Mouse (Mus musculus) cerebellum, postnatal 10 days (tissue): ENCODE measurements around the gene Asl.
A peak's percentile ranks its signal among the peaks of the same experiment; 100 is the strongest.

Experiments
- DNase-seq, 2 experiments: peaks; one replicate each; pipeline ENCODE4 v3.0.0; 2021; ENCODE audit warnings: mixed read lengths in 2 of 2

Gene Asl

DNA sequence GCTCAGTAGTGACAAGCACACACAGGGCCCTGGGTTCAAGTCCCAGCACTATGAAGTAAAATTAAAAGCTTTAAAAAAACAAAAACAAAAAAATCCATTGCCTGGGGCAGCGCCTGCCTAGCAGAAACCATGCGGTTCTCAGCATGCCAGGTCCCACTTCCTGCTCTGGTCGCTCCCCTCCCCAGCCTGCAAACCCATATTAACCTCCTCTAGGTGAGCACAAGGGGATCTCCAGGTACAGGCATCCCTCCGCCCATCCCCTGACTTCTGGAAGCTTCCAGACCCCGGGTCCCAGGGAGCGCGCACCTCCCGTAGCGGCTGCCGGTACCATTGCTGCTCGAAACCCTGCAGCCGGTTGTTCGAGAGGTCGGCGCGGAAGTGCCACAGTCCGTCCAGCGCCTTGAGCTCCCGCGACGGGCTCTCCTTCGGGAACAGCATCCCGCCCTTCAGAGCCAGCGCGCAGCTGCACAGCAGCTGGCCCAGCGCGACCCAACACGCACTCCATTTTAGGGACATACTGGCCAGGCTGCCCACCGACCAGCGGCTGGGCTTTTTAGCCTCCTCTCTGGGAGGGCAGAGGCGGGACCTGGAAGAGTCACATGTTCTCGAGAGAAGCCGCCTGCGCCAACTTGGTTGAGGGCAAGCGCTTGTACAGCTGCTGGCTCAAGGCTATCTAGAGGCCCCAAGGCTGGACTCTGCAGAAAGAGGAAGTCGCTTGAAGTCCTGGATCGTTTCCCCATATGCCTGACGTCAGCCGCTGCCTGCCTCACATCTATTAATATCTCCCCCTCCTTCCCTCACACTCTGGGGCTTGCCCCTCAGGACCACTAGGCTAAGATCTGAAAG is 26.5 kb downstream of the Asl start, which contains the start of gene Gusb:
Gusb (minus strand) TSS at position 749 of the 846 bp plus-strand sequence.
- DNase-seq, result peak; percentile 79 to 83

DNA sequence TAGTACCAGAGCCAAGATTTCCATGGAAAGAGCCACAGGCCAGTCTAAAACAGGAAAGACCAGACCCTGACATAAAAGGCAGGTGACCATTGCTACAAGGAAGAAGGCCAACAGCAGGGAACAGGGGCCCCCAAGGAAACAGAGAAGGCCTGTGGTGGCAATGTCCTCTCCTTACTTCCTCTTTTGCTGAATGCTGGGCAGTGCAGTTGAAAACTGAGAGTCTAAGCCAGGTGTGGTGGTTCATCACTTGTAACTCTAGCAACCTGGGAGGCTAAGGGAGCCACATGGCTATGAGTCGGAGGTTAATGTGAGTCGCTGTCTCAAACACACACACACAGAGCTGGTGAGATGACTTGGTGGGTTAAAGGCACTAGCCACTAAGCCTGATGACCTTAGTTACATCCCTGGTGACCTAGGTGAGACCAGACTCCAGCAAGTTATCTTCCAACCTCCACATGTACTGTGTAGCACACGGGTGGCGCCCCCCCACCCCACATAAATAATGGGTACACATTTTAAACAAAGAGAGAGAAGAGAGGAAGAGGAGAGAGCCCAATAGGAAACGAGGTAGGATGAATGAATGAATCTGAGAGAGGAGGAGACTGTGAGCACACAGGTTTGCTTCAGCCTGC is 27.6 kb downstream of the Asl start:
- no peak for DNase-seq

GRCm38 (mm10) chr5:130000735-130001134 is 28.3 kb downstream of the Asl start:
- no peak for DNase-seq

- DNase-seq, result peak; percentile 75 to 79
Observed at GRCm38 (mm10) chr5:129999097-129999496, 29.9 kb downstream of the Asl start.

DNA sequence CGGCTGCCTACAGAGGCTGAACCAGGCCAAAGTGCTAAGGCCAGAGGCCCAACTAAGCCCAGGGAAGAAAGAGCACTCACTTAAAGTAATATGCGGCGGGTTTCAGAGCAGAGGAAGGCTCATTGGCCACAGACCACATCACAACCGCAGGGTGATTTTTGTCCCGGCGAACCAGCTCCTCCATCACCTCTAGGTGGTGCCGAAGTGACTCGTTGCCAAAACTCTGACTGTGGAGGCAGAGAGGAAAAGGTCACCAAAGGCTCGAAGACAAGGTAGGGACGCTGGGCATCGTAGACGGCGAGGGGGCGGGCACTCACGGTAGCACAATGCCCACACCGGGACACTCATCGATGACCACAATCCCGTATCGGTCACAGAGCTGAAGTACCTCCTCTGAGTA is 31.3 kb downstream of the Asl start:
- DNase-seq, result peak in 1 of 2 experiments; percentile 18

GRCm38 (mm10) chr5:129994989-129995388 is 34.1 kb downstream of the Asl start:
- DNase-seq, result no peak

GRCm38 (mm10) chr5:129993374-129993773 is 35.7 kb downstream of the Asl start:
- no peak for DNase-seq

GRCm38 (mm10) chr5:129991898-129992297 is 37.1 kb downstream of the Asl start:
- DNase-seq, result no peak

- DNase-seq, result no peak
Observed at GRCm38 (mm10) chr5:129989376-129989775, 39.7 kb downstream of the Asl start.

- DNase-seq, result no peak
Observed at GRCm38 (mm10) chr5:129980216-129980615, 48.8 kb downstream of the Asl start.

GRCm38 (mm10) chr5:129978608-129979007 is 50.4 kb downstream of the Asl start:
- DNase-seq, result no peak

DNA sequence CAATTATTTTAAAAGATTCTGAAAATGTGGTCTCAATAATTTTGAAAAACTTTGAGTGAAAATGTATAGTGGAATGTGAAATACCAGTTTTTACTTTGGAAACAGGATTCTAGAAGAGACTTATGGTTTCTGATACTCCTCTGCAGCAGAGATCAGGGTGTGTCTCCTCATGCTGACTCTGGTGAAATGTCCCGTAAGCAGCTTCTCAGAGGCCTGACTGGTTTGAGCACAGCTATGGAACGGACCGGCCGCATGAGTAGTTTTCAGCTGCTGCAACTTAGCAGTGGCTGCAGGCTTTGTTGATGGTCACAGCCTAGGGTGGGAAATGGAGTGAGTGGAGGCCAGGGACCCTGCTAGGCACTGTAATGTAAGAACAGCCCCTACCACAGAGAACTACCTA is 51.3 kb downstream of the Asl start:
- DNase-seq, result no peak

DNA sequence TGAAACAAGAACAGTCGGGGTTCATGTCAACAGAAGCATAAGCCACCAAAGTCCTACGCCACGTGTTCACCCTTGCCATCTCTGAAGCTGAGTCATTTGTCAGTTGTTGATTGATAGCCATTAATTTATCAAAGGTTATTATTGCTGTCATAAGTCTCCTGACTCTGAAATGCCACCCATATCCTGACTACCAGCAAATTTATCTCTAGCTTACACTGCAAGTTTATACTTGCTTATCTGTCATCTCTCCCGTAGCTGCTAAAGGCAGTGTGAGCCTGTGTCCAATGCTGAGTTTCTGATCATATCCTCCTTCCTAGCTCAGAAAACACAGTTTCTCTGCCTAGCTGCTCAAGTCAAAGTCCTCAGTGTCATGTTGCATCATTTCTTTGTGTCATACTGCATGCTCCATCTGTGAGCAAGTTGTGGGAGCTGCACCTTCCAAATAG is 54.2 kb downstream of the Asl start:
- no peak for DNase-seq

DNA sequence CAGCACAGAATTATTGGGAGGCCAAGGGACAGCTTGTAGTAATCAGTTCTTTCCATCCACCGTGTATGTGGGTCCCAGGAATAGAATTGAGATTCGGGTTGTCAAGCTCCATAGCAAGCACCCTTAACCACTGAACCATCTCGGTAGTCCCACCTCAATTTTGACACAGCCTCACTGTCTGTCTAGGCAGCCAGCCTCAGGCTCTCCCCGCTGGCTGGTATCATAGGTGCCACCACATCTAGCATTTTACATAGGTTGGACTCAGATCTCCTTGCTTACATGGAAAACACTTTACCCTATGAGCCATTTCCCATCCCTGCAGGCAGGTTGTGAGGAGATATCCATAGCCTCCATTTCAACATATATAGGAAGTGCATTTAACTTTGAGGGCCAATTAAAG is 54.7 kb downstream of the Asl start:
- no peak for DNase-seq

DNA sequence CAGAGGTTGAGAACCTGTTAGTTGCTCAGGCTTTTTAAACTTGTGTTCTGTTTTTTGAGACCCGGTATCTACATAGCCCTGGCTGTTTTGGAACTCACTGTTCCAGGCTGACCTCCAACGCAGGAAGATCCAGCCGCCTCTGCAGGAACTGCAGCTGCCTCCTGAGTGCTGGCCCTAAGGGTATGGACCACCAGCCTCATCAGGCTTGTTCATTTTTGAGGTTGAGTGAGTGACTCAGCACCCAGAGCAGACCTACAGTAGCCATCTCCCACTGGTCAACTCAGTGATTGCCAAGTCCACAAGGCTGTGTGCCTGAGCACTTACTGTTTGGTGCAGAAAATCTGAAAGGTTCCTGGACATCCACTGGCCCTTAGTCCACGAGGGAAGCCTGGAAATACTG is 57.6 kb downstream of the Asl start:
- DNase-seq, result no peak

DNA sequence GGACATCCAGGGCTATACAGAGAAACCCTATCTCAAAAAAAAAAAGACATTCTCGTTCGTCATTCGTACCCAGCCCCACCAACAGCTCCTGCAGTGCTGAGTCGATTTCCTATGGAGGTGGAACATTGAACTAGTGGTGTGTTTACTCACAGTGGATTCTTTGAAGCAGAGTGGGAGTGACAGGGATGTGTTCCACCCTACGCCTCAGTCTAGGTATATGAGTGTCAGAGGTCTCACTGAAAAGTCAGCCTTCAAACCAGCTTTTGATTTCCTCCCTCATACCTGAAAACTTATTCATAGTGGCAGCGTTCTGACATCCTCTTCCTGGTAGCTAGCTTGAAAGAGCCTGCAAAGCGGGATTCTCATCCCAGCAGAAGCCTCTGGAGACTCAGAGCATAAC is 60.6 kb downstream of the Asl start:
- DNase-seq, result no peak

DNA sequence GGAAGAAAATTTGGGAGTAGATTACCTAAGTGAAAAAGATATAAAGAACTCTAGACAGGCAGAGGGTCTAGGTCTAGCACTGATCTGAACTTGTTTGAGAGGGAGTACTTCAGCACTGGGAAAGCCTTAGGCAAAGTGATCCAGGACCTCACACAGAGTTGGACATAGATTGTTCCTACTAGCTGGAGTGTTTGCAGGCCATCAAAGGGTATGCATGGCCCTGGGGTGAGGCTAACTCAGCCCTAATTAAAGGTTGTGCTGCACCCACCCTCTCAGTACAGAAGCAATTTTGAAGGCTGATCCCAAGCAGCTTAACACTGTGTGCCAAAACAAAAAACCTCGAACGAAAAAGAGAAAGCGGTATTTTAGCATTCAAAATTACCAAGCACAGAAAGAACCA is 62.6 kb downstream of the Asl start:
- no peak for DNase-seq

DNA sequence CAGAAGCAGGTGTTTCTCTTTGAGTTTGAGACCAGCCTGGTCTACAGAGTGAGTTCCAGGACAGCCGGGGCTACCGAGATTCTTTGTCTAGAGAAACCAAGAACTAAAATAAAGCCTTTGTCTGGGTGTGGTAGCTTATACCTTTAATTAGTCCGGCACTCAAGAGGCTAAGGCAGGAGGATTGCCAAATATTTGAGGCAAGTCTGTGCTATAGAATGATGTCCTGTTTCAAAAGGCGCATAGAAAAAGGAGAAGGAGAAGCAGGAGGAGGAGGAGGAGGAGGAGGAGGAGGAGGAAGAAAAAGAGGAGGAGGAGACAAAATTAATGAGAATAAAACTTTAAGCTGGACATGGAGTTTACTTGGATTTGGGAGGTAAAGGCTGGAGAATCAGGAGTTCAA is 65.8 kb downstream of the Asl start:
- no peak for DNase-seq
